Mouse (Mus musculus) neural tube, embryonic 10.5 days (tissue): ENCODE measurements around the gene Vasn.
"Not testable (repeated sequence)": the region's sequence is repeated elsewhere in the genome, so short reads cannot be mapped to it uniquely, and the experiment has no call there.

ENCODE experiments used
- DNase-seq: peaks from one replicate; pipeline ENCODE4 v3.0.0-alpha.2; 2017; ENCODE audit warnings: low spot score; ENCODE audit errors: extremely low spot score

Gene Vasn

GRCm38 (mm10) chr16:4665726-4666125 is 26.0 kb downstream of the Vasn start:
- no peak for DNase-seq

DNA sequence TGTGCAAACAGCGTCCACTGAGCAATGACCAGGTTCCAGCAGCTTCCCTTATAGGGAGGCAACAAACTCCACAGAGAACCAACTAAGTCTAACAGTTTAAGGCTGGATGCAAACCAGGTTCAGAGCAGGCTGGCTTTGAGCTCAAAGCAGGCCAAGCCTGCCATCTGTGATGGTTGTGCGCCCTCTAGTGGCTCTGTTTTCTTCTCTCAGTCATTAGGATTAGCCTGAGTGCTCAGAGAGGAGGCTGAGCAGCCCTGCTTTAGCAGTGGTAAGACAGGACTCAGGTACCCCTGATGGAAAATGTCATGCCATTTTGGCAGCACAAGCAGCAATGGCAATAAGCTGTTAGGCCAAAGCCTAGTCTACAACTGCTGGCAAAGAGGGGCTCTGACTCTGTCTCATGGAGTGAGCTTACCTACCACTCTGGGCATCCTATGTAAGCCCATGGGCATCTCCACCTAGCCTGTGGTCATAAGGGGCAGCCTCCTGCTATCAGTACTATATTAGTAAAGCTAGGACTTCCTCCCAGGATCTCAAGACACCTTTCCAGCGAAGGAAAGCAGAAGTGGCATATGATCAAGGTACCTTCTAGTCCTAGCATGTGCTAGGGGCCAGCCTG is 27.6 kb downstream of the Vasn start:
- peak; percentile 88 for DNase-seq

DNA sequence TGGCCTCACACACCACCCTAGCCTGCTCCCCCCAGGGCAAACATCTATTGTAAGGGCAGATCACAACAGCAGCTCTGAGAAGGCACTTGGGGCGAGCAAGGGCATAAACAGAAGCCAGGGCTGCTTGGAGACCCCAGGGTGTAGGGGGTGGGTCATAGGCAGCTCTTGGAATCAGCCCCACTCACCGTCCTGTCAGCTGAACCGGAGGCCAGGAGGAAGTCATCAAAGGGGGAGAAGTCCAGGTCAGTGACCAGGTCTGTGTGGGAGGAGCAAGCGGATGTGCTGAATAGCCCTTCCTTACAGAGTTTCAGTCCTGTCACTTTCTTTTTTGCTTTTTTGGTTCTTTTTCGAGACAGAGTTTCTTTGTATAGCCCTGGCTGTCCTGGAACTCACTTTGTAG is 30.6 kb downstream of the Vasn start:
- no peak for DNase-seq

- no peak for DNase-seq
These were observed 34.4 kb downstream of the Vasn start for GRCm38 (mm10) chr16:4674091-4674490.

DNA sequence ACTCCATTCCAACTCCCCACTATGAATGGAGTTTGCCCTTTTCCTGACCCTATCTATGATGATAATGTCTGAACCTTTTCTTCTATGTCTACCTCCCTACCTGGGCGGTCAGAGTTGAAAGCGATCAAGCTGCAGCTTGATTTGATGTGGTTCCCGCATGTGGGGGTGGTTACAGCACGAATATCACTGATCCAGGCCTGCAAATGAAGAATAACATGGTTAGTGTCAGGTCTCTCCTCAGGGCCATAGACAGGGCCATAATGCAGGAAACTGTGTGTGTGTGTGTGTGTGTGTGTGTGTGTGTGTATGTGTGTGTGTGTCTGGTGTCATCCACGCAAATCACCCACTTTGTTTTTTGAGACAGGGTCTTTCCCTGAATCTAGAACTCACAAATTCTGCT is 37.1 kb downstream of the Vasn start:
- DNase-seq, result no peak

DNA sequence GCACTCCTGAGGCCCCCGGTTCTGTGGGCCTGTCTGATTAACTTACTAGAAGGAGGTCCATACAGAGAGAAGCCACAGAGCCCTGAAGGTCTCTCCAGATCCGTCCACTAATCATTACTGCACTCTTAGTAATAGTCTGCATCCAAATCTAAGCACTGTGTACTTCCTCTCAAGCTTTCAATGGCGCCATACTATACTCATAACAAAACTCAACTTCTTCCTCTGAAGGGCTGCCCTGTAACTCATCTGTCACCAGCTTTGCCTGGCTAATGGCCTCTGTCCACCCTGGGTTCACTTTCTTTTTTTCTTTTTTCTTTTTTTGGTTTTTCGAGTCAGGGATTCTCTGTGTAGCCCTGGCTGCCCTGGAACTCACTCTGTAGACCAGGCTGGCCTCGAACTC is 38.3 kb downstream of the Vasn start:
- DNase-seq, result no peak

GRCm38 (mm10) chr16:4679121-4680018 is 39.6 kb downstream of the Vasn start, which contains the start of gene Coro7:
Coro7 (minus strand) TSS chr16:4679777.
- peak; percentile 89 for DNase-seq

- DNase-seq, result not testable (repeated sequence)
These were observed 41.2 kb downstream of the Vasn start for GRCm38 (mm10) chr16:4680922-4681455.

- no peak for DNase-seq
These were observed 43.0 kb downstream of the Vasn start for GRCm38 (mm10) chr16:4682628-4683179.

DNA sequence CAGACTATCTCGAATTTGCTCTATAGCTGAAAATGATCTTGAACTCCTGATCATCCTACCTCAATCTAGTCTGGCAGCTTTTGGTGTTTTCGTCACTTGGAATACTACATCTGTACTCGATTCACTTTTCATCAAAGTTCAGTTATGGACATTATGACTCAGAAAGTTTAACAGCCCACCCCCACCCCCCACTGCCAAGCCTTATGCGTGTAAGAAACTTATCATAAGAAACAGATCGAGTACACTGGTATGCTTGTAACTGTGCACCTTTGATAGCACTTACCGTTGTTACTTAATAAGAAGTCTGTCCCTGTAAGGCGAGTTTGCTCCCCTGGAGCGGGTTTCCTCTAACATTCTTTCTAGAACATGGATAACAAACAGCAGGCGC is 43.4 kb downstream of the Vasn start:
- no peak for DNase-seq

- peak; percentile 97 for DNase-seq
These were observed 44.1 kb downstream of the Vasn start for GRCm38 (mm10) chr16:4683581-4684456.

- no peak for DNase-seq
These were observed 44.7 kb downstream of the Vasn start for GRCm38 (mm10) chr16:4684457-4684791.

DNA sequence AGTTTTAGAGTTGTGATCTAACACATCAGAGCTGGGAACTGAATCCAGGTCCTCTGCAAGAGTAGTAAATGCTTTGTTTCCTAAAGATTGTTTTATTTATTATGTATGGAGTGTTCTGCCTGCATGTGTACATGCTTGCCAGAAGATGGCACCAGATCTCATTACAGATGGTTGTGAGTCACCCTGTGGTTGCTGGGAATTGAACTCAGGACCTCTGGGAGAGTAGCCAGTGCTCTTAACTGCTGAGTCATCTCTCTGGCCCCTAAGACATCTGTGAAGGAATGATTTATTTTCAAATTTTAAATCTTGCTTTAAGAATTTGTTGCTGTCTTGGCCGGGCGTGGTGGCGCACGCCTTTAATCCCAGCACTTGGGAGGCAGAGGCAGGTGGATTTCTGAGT is 49.6 kb downstream of the Vasn start:
- DNase-seq, result not testable (repeated sequence)
